Mouse (Mus musculus) cerebellum, adult 9-11 months (tissue): ENCODE measurements around the gene March1.
"Not testable (repeated sequence)": the region's sequence is repeated elsewhere in the genome, so short reads cannot be mapped to it uniquely, and the experiment has no call there.

Experiments
- DNase-seq: peaks from one replicate; pipeline ENCODE4 v3.0.0; 2022

March1 gene

GRCm38 (mm10) chr8:66323045-66323807 lies 705.5 kb downstream of the March1 start:
- DNase-seq = no peak

- no peak for DNase-seq
Observed at GRCm38 (mm10) chr8:66326396-66326795, 708.7 kb downstream of the March1 start.

GRCm38 (mm10) chr8:66332206-66332605 lies 714.5 kb downstream of the March1 start:
- no peak for DNase-seq

DNA sequence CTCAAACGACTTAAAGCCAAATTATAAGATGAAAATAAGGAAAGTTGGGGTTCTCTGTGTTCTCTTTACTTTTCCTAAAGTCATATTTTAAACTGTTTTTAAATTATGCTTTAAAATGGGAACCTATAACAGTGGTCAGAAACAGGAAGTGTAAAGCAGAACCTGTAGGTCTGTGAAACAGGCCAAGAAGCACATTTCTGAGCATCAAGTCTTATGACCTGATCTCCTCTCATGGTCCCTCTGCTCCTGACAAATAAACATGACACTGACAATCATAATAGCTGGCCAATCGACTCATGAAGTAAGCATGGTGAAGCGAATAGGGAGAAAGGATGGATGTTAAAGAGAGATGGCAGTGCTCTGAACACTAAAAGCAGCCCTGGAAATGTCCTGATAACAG lies 716.6 kb downstream of the March1 start:
- no peak for DNase-seq

DNA sequence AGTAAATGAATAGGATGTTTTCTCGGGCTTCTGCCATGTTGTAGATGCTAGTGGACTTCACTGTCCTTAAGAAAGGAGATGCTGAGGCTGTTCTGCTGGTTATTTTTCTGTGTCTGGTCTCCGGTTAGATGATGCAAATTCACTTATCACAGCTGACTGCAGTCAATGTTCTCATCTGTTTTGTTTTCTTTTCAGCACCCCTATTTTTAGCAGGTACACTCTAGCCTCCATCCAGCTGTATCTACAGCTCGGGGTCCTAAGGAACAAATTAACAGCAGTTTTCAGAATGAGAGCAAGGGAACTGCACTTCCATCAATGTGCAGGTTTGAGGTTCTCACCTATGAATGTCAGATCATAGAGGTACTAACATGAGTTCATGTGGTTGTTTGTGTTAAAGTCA lies 721.9 kb downstream of the March1 start:
- no peak for DNase-seq

GRCm38 (mm10) chr8:66342928-66343327 lies 725.2 kb downstream of the March1 start:
- DNase-seq = no peak

DNA sequence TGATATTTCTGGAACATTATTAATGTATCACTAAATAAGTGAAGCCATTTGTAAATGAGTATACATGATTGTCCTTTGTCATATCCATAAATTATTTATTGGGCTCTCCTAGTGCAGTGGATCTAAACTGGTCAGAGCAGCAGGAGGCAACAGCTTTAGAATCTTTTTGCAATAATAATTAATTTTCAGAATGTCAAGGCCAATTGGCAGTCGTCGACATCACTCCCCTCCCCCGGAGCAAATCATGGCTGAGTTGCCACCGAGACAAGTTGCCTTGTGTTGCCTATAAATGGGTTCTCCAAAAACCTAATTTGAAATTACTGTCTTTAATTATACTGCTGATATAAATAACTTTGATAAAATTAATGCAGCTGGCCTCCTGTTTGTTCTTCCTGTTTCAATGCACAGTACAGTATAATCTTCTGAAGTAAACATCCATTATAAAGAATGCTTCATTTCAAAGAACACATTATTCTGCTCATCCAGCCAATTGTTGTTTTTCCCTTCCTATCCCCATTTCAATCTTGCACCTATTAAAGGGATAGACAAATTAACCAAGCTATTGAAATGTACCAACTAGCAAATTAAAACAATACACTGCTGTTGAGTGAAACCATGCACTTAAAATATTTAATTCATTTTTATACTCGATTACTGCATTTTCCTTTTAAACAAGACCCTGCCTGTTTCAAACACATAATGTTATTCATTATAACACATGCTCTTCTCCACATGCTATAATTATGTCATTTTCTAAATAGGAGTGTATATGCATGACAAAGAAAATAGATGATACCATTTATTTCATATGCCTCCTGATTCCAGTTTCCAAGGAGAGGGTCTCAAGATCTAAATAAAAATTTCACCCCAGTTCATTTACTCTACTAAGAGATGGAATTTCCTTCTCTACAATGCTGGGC lies 745.4 kb downstream of the March1 start:
- DNase-seq = no peak

- DNase-seq = no peak
Observed at GRCm38 (mm10) chr8:66383694-66384373, 766.1 kb downstream of the March1 start.

DNA sequence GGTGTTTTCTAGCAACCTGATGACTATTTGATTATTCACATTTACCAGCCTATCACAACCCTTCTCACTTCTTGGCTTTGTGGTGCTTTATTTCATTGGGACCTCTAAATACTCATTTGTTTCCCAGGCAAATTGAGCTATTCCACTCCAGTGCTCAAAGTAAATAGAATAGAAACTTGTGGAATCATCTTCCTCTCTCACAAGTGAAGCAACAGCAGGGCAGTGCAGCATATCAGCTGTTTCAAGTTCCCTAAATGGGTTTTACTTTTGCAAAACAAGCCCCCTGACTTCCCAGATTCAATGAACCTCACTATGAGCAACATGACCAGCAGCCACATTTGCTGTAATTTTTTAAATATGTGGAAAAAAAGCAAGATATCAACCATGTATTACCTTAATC lies 768.3 kb downstream of the March1 start:
- no peak for DNase-seq

GRCm38 (mm10) chr8:66388693-66389092 lies 771.0 kb downstream of the March1 start:
- DNase-seq = no peak

DNA sequence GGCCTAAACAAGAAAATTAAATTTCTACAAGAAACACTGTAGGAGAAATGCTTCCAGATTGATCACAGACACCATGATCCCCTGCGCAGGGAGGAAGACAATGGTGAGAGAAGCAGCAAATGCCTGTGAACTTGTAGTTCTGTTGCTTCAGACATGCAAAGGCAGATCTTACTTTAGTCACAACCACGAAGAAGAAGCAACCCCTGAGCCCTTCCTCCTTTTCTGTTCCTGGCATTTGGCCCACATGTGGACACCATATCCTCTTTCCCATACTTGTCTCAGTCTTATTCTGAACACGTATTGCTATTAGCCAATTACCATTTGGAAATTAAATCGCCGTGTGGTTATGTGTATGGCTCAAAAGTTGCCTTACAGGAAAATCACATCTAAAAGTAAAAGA lies 773.9 kb downstream of the March1 start:
- no peak for DNase-seq

DNA sequence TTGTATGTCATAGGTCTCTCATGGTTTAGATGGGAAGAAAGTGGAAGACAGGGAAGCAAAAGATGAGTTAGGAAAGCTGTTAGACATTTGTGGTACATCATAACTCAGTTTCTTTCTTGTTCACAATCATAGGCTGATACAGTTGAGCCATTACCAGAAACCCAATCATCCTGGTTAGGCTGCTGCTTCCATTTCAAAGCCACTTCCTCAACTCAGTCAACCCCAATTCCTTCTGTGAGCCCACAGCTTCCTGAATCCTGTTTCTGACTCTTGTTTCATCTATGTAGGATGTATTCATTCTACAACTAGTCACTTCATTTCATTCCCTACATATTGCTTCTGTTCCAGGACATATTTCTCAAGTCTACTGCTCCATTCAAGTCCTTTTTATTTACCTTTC lies 775.2 kb downstream of the March1 start:
- DNase-seq = no peak

GRCm38 (mm10) chr8:66394148-66394547 lies 776.4 kb downstream of the March1 start:
- no peak for DNase-seq

DNA sequence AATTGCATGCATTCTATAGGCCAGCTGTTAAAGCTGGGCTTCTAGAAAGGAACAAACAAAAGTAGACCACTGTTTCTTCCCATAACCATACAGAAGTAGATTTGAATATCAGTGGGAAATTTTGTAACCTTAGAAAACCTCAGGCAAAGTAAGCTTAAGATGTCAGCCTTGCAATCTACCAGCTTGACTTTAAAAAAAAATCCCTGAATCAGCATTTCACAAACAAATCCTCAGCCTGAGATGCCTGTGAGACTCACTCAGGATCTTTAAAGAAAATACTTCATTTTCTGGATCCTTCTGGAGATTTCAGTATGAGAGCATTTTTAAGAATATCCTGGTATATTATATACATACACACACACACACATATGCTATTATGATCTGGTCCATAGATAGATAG lies 780.1 kb downstream of the March1 start:
- no peak for DNase-seq

- no peak for DNase-seq
Observed at GRCm38 (mm10) chr8:66400050-66400449, 782.4 kb downstream of the March1 start.

- DNase-seq = no peak
Observed at GRCm38 (mm10) chr8:66404711-66405414, 787.2 kb downstream of the March1 start.

DNA sequence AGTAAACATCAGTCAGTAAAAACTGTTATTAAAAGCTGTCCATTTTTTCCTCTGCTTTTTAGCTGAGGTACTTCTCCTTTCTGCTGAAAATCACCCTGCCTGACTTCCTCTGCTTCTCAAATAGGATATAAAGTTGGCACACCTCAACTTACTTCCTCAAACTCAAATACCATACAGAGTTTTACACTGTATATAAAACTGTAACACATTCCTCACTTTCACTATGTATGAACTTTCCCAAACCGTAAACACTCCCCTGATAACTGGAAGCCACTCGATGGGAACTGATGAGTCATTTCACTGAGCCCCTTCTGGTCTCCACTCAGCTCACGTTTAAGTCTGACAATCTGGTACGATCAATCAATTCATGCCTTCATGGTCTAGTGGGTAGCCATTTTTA lies 788.1 kb downstream of the March1 start:
- not testable (repeated sequence) for DNase-seq

- DNase-seq = no peak
Observed at GRCm38 (mm10) chr8:66406596-66407361, 789.1 kb downstream of the March1 start.

- DNase-seq = no peak
Observed at GRCm38 (mm10) chr8:66410080-66410615, 792.4 kb downstream of the March1 start.

- DNase-seq = no peak
Observed at GRCm38 (mm10) chr8:66413101-66413500, 795.4 kb downstream of the March1 start.

- DNase-seq = no peak
Observed at GRCm38 (mm10) chr8:66415234-66415633, 797.5 kb downstream of the March1 start.

- not testable (repeated sequence) for DNase-seq
Observed at GRCm38 (mm10) chr8:66417591-66417990, 799.9 kb downstream of the March1 start.
